Mouse (Mus musculus): ENCODE results near the gene Tmem151a.

DNA sequence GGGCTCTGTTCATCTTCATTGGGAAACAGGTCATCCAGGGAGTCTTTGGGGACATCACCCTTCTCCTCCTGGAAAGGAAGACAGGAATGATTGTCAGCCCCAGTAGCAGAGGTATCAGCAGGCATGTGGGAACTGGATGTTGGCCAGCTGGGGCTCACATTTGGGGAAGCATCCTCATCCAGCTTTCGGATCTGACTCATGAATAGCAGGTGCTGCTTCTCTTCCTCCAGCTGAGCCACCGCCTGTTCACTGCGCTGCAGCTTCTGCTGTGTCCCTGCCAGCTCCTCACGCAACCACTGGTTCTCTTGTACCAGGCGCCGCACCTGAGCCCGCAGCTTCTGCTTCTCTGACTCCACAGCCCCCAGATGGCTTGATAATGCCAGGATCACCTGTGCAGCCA is 28.5 kb upstream of the Tmem151a start:
- TF ChIP-seq CTCF (IDR thresholded peaks at IDR 0.05; ENCODE audit: low read depth) (no peak), EP300 (IDR thresholded peaks at IDR 0.05; ENCODE audit: low read depth) (no peak)

Measured in liver, postnatal 0 days (tissue).